Mouse (Mus musculus): ENCODE results near the gene C130026I21Rik.
"Not testable (repeated sequence)": the region's sequence is repeated elsewhere in the genome, so short reads cannot be mapped to it uniquely, and the experiment has no call there.

GRCm38 (mm10) chr1:85162841-85163240, 107.5 kb downstream of the C130026I21Rik start:
- not testable (repeated sequence) for TF ChIP-seq CTCF (IDR thresholded peaks at IDR 0.05; ENCODE audit: borderline replicate concordance, extremely low read depth, insufficient read depth, insufficient read length); POLR2A (IDR thresholded peaks at IDR 0.05; ENCODE audit: borderline replicate concordance, extremely low read depth, insufficient read depth, insufficient read length, poor library complexity, severe bottlenecking)
